In the genomic region with DNA sequence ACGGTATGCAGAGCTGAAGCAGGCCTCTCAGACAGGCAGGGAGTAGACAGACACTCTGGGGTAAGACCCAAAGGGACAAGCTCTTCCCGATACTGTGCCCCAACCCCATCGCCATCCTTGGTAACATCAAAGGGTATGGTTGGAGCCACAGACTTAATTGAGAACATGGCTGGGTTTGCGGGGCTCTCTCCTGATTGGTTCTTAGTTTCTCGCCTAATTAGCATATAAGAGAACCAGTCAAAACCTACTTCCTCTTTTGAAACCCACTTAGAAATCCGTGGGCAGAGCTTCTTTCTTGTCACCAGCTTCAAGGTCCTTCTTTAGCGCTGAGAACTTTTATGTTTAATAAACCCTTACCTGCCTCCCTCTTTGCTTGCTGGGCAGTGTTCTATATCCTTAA, we compare ENCODE assay signal across 15 mouse cellular contexts.
"Had no signal": no experiment of that assay in that cellular context is flagged by ENCODE, and none has a peak within 500 bp of the region (broad histone marks: within the 10 kb centered on the region; RNA-seq: fewer than 3 reads in every experiment).

No protein-coding gene starts in this region.

- H3K4me3 ChIP-seq: left cerebral cortex, adult 2 months; limb, embryonic 10.5 days; midbrain, embryonic 10.5 days; myocyte; neural tube, embryonic 15.5 days had no signal

- DNase-seq: kidney, adult 9 months; lung, embryonic 14.5 days; lung, postnatal 10 days; lung, postnatal 4 days; right cerebral cortex, adult 18-20 months; right cerebral cortex, postnatal 25 days; thymus, postnatal 4 days had no signal

- H3K9me3 ChIP-seq: limb, embryonic 10.5 days; midbrain, embryonic 10.5 days; neural tube, embryonic 15.5 days had no signal

- H3K27ac ChIP-seq: kidney, postnatal 0 days; left cerebral cortex, adult 2 months; limb, embryonic 10.5 days; stomach, postnatal 0 days had no signal

- H3K36me3 ChIP-seq: limb, embryonic 10.5 days; midbrain, embryonic 10.5 days; neural tube, embryonic 15.5 days had no signal

- H3K9ac ChIP-seq: lung, embryonic 14.5 days; neural tube, embryonic 15.5 days had no signal

- H3K4me2 ChIP-seq: liver, embryonic 11.5 days; lung, embryonic 14.5 days; neural tube, embryonic 15.5 days had no signal
